Mouse (Mus musculus) spleen, adult 2 months (tissue): ENCODE results near the gene Pml. TPM values are rescaled to one million over a fixed set of nuclear protein-coding genes. Genes with fewer than 3 reads are reported as not detected.

ENCODE experiments used
- DNase-seq, 2 experiments: peaks; one replicate each; pipeline versions ENCODE4 v3.0.0 to v3.0.0-alpha.2; 2012 to 2021; ENCODE audit warnings: low spot score in 2 of 2, low read depth in 1 of 2
- H3K27ac ChIP-seq: fragments of 200-500 bp; 2 replicates; pipeline ENCODE4 v1.5.1; 2012; ENCODE audit warnings: low read length, inconsistent platforms; ENCODE audit not compliant: insufficient read depth
- H3K27me3 ChIP-seq: fragments of 200-500 bp; 2 replicates; pipeline ENCODE4 v1.6.1; 2012; ENCODE audit warnings: mild to moderate bottlenecking, moderate library complexity, low read length, inconsistent platforms; ENCODE audit not compliant: control insufficient read depth, insufficient read depth
- H3K36me3 ChIP-seq: fragments of 200-500 bp; 2 replicates; pipeline ENCODE4 v1.6.1; 2012; ENCODE audit warnings: mild to moderate bottlenecking, low read length, inconsistent platforms; ENCODE audit not compliant: control insufficient read depth, insufficient read depth
- H3K4me1 ChIP-seq: fragments of 200-500 bp; 2 replicates; pipeline ENCODE4 v1.6.1; 2011; ENCODE audit warnings: inconsistent platforms; ENCODE audit not compliant: control insufficient read depth, insufficient read depth, insufficient read length
- H3K4me3 ChIP-seq: fragments of 200-500 bp; 2 replicates; pipeline ENCODE4 v1.5.1; 2011; ENCODE audit warnings: mild to moderate bottlenecking, inconsistent platforms; ENCODE audit not compliant: insufficient read depth, insufficient read length; ENCODE audit errors: extremely low read depth
- CTCF ChIP-seq: fragments of 200-500 bp; IDR thresholded peaks from 2 replicates; pipeline ENCODE4 v1.5.1; 2011; ENCODE audit warnings: mild to moderate bottlenecking, inconsistent platforms; ENCODE audit not compliant: insufficient read depth, insufficient read length, insufficient replicate concordance; ENCODE audit errors: extremely low read depth
- POLR2A ChIP-seq: fragments of 200-500 bp; IDR thresholded peaks from 2 replicates; pipeline ENCODE4 v1.6.1; 2011; ENCODE audit warnings: low read depth, low read length, inconsistent platforms
- WGBS: fragments of 180-500 bp; shearing (Covaris S2); methylation state at CpG from one replicate; pipeline ENCODE4 v1.1.7; 2018; 5-methylcytosine and 5-hydroxymethylcytosine counted together
- polyA plus RNA-seq: library from polyadenylated mRNA; depleted of rRNA; stranded (reverse); fragments of >200 nt; gene quantifications from 2 replicates; pipeline ENCODE4 v1.2.3, GENCODE M21; 2012

The Pml gene
- polyA plus RNA-seq, 1 experiment = 91.6 TPM

- Histone ChIP-seq H3K4me1 (no peaks in the 10 kb centered on the region), H3K4me3 (no peak overlapping the region), H3K36me3 (no peaks in the 10 kb centered on the region), H3K27ac (no peak overlapping the region), H3K27me3 (no peaks in the 10 kb centered on the region)
- WGBS = 92% methylated on average over 1 of the region's 1 CpGs
- TF ChIP-seq POLR2A (no peak), CTCF (no peak)
- no peak for DNase-seq
Measured at GRCm38 (mm10) chr9:58289090-58289489, 39.5 kb upstream of the Pml start.

GRCm38 (mm10) chr9:58283431-58283830 is 33.8 kb upstream of the Pml start:
- no peak for TF ChIP-seq CTCF
- TF ChIP-seq POLR2A = no peak
- no peak for DNase-seq
- 86% methylated on average over 7 of the region's 7 CpGs for WGBS
- Histone ChIP-seq H3K4me1 (no peaks in the 10 kb centered on the region; the same call in 1 of the 2 replicates), H3K27ac (no peak overlapping the region), H3K27me3 (no peaks in the 10 kb centered on the region), H3K36me3 (no peaks in the 10 kb centered on the region), H3K4me3 (no peak overlapping the region)

GRCm38 (mm10) chr9:58281597-58281996 is 32.0 kb upstream of the Pml start:
- DNase-seq = peak in 1 of 2 experiments; percentile 51
- H3K27ac ChIP-seq = no peak overlapping the region
- whole genome bisulfite sequencing = 52% methylated on average over 3 of the region's 3 CpGs

GRCm38 (mm10) chr9:58280259-58281109 is 30.9 kb upstream of the Pml start:
- peak; percentile 63 to 93 for DNase-seq
- H3K4me3 ChIP-seq = no peak overlapping the region
- H3K36me3 ChIP-seq = no peaks in the 10 kb centered on the region
- WGBS = 37% methylated on average over 9 of the region's 9 CpGs
- peaks cover 5% of the 10 kb centered on the region; the same call in 1 of the 2 replicates for H3K4me1 ChIP-seq
- no peaks in the 10 kb centered on the region for H3K27me3 ChIP-seq
- TF ChIP-seq POLR2A (no peak), CTCF (peak; percentile 77; the same call in 1 of the 2 replicates)
- no peak overlapping the region for H3K27ac ChIP-seq

More at GRCm38 (mm10) chr9:58281597-58281996, 32.0 kb upstream of the Pml start:
- no peak for TF ChIP-seq POLR2A
- TF ChIP-seq CTCF = peak; percentile 68; the same call in 1 of the 2 replicates
- Histone ChIP-seq H3K27me3 (no peaks in the 10 kb centered on the region), H3K4me1 (no peaks in the 10 kb centered on the region; the same call in 1 of the 2 replicates), H3K36me3 (no peaks in the 10 kb centered on the region), H3K4me3 (no peak overlapping the region)

GRCm38 (mm10) chr9:58279780-58280179 is 30.2 kb upstream of the Pml start:
- Histone ChIP-seq H3K27ac (no peak overlapping the region), H3K4me3 (no peak overlapping the region), H3K27me3 (no peaks in the 10 kb centered on the region), H3K4me1 (peaks cover 6% of the 10 kb centered on the region; the same call in 1 of the 2 replicates), H3K36me3 (no peaks in the 10 kb centered on the region)
- TF ChIP-seq CTCF (no peak), POLR2A (no peak)
- no peak for DNase-seq
- 77% methylated on average over 5 of the region's 5 CpGs for WGBS

- WGBS = 84% methylated on average over 4 of the region's 4 CpGs
Measured at GRCm38 (mm10) chr9:58278821-58279723, 29.5 kb upstream of the Pml start.

More at GRCm38 (mm10) chr9:58278821-58279723, 29.5 kb upstream of the Pml start:
- Histone ChIP-seq H3K27ac (no peak overlapping the region), H3K36me3 (no peaks in the 10 kb centered on the region), H3K4me1 (peaks cover 13% of the 10 kb centered on the region; the same call in 1 of the 2 replicates), H3K27me3 (no peaks in the 10 kb centered on the region), H3K4me3 (no peak overlapping the region)
- TF ChIP-seq CTCF = no peak
- no peak for TF ChIP-seq POLR2A
- no peak for DNase-seq
